Mouse (Mus musculus) heart, embryonic 12.5 days (tissue): Measurements from ENCODE around the gene Kmt2b. TPM values are rescaled to one million over a fixed set of nuclear protein-coding genes. Genes with fewer than 3 reads are reported as not detected.
A peak's percentile ranks its signal among the peaks of the same experiment; 100 is the strongest.

ENCODE experiments used
- ATAC-seq: fragments of 200-750 bp; cut with Nextera tagmentation; 2 replicates; pipeline ENCODE4 v1.8.0; 2017; ENCODE audit warnings: moderate TSS enrichment, moderate library complexity; ENCODE audit not compliant: insufficient number of reproducible peaks, low FRiP score
- H3K27ac ChIP-seq: fragments of 300-500 bp; sonication (generic); 2 replicates; pipeline ENCODE4 v1.5.1; 2016; ENCODE audit warnings: mild to moderate bottlenecking, moderate library complexity; ENCODE audit not compliant: poor library complexity, severe bottlenecking
- H3K27me3 ChIP-seq: fragments of 300-500 bp; sonication (generic); replicated peaks from 2 replicates; pipeline ENCODE4 v1.6.1; 2016; ENCODE audit warnings: mild to moderate bottlenecking, moderate library complexity
- H3K36me3 ChIP-seq: fragments of 300-500 bp; sonication (generic); 2 replicates; pipeline ENCODE4 v1.6.1; 2016; ENCODE audit warnings: mild to moderate bottlenecking, moderate library complexity
- H3K4me1 ChIP-seq: fragments of 300-500 bp; sonication (generic); replicated peaks from 2 replicates; pipeline ENCODE4 v1.6.1; 2016; ENCODE audit warnings: mild to moderate bottlenecking
- H3K4me2 ChIP-seq: fragments of 300-500 bp; sonication (generic); 2 replicates; pipeline ENCODE4 v1.6.1; 2016; ENCODE audit warnings: mild to moderate bottlenecking, moderate library complexity
- H3K4me3 ChIP-seq: fragments of 300-500 bp; sonication (generic); 2 replicates; pipeline ENCODE4 v1.5.1; 2016; ENCODE audit warnings: mild to moderate bottlenecking
- H3K9ac ChIP-seq: fragments of 300-500 bp; sonication (generic); 2 replicates; pipeline ENCODE4 v1.6.1; 2016; ENCODE audit warnings: mild to moderate bottlenecking, moderate library complexity
- H3K9me3 ChIP-seq: fragments of 300-500 bp; sonication (generic); replicated peaks from 2 replicates; pipeline ENCODE4 v1.6.1; 2016; ENCODE audit warnings: mild to moderate bottlenecking, moderate library complexity
- WGBS: fragments of 180-500 bp; shearing (Covaris S2); methylation state at CpG from one replicate; pipeline ENCODE4 v1.1.7; 2016; 5-methylcytosine and 5-hydroxymethylcytosine counted together
- polyA plus RNA-seq: library from polyadenylated mRNA; unstranded; fragments of >200 nt; fragmentation: Nextera tagmentation; extraction: Ambion mirVana; gene quantifications from 2 replicates; pipeline ENCODE4 v1.2.1, GENCODE M21; 2016

Kmt2b gene
- polyA plus RNA-seq, 1 experiment from 2014 or later: 5.1 TPM

GRCm38 (mm10) chr7:30599933-30600353, 11.4 kb upstream of the Kmt2b start:
- Histone ChIP-seq H3K9ac (no peak overlapping the region), H3K4me3 (no peak overlapping the region), H3K4me1 (peaks cover 14% of the 10 kb centered on the region), H3K36me3 (no peaks in the 10 kb centered on the region), H3K4me2 (peak overlapping the region; percentile 42), H3K27me3 (0 out of 2 replicates have a peak, but pooled peaks cover 3% of the 10 kb centered on the region), H3K9me3 (no peaks in the 10 kb centered on the region), H3K27ac (no peak overlapping the region)
- ATAC-seq: peak; percentile 95
- WGBS: 1% methylated on average over 16 of the region's 16 CpGs

GRCm38 (mm10) chr7:30598786-30599185, 10.3 kb upstream of the Kmt2b start, which contains the start of gene Zbtb32:
TSS of gene Zbtb32 (minus strand) at chr7:30598909.
- no peak within 1 kb of the TSS for H3K9ac ChIP-seq
- no peak within 1 kb of the TSS for H3K27ac ChIP-seq
- H3K36me3 ChIP-seq: no peaks in the 10 kb centered on the region
- peaks cover 14% of the 10 kb centered on the region for H3K4me1 ChIP-seq
- H3K9me3 ChIP-seq: no peaks in the 10 kb centered on the region
- 0 out of 2 replicates have a peak, but pooled peaks cover 13% of the 10 kb centered on the region for H3K27me3 ChIP-seq
- ATAC-seq: no peak
- no peak within 1 kb of the TSS for H3K4me3 ChIP-seq
- H3K4me2 ChIP-seq: peak within 1 kb of the TSS; percentile 36; the same call in 1 of the 2 replicates
- 90% methylated on average over 12 of the region's 12 CpGs for WGBS

GRCm38 (mm10) chr7:30596811-30597210, 8.3 kb upstream of the Kmt2b start:
- no peak for ATAC-seq
- 69% methylated on average over 5 of the region's 5 CpGs for WGBS
- H3K36me3 ChIP-seq: no peaks in the 10 kb centered on the region
- H3K4me1 ChIP-seq: peaks cover 9% of the 10 kb centered on the region; the same call in 1 of the 2 replicates
- H3K9me3 ChIP-seq: no peaks in the 10 kb centered on the region
- no peak overlapping the region for H3K4me3 ChIP-seq
- no peak overlapping the region for H3K9ac ChIP-seq
- 0 out of 2 replicates have a peak, but pooled peaks cover 13% of the 10 kb centered on the region for H3K27me3 ChIP-seq
- H3K4me2 ChIP-seq: no peak overlapping the region
- no peak overlapping the region for H3K27ac ChIP-seq

GRCm38 (mm10) chr7:30596093-30596492, 7.6 kb upstream of the Kmt2b start:
- H3K4me3 ChIP-seq: no peak overlapping the region
- peaks cover 9% of the 10 kb centered on the region; the same call in 1 of the 2 replicates for H3K4me1 ChIP-seq
- no peaks in the 10 kb centered on the region for H3K9me3 ChIP-seq
- H3K27ac ChIP-seq: no peak overlapping the region
- no peak for ATAC-seq
- WGBS: 73% methylated on average over 5 of the region's 5 CpGs
- H3K9ac ChIP-seq: no peak overlapping the region
- H3K36me3 ChIP-seq: no peaks in the 10 kb centered on the region
- no peak overlapping the region for H3K4me2 ChIP-seq
- 0 out of 2 replicates have a peak, but pooled peaks cover 13% of the 10 kb centered on the region for H3K27me3 ChIP-seq

GRCm38 (mm10) chr7:30594510-30595024, 6.0 kb upstream of the Kmt2b start:
- WGBS: 59% methylated on average over 4 of the region's 4 CpGs
- peaks cover 7% of the 10 kb centered on the region for H3K4me1 ChIP-seq
- 0 out of 2 replicates have a peak, but pooled peaks cover 17% of the 10 kb centered on the region for H3K27me3 ChIP-seq
- H3K9me3 ChIP-seq: no peaks in the 10 kb centered on the region
- no peak overlapping the region for H3K4me2 ChIP-seq
- no peak overlapping the region for H3K9ac ChIP-seq
- H3K27ac ChIP-seq: no peak overlapping the region
- no peaks in the 10 kb centered on the region for H3K36me3 ChIP-seq
- no peak for ATAC-seq
- no peak overlapping the region for H3K4me3 ChIP-seq

GRCm38 (mm10) chr7:30593579-30594509, 5.3 kb upstream of the Kmt2b start:
- no peak overlapping the region for H3K9ac ChIP-seq

GRCm38 (mm10) chr7:30592772-30593423, 4.4 kb upstream of the Kmt2b start:
- ATAC-seq: no peak
- H3K9me3 ChIP-seq: no peaks in the 10 kb centered on the region
- no peak overlapping the region for H3K9ac ChIP-seq
- no peak overlapping the region for H3K4me2 ChIP-seq
- peaks cover 5% of the 10 kb centered on the region; the same call in 1 of the 2 replicates for H3K4me1 ChIP-seq
- no peak overlapping the region for H3K27ac ChIP-seq
- no peaks in the 10 kb centered on the region for H3K36me3 ChIP-seq
- 37% methylated on average over 5 of the region's 5 CpGs for WGBS
- H3K27me3 ChIP-seq: 0 out of 2 replicates have a peak, but pooled peaks cover 17% of the 10 kb centered on the region
- H3K4me3 ChIP-seq: no peak overlapping the region

More at GRCm38 (mm10) chr7:30593579-30594509, 5.3 kb upstream of the Kmt2b start:
- no peaks in the 10 kb centered on the region for H3K9me3 ChIP-seq
- ATAC-seq: no peak
- H3K27me3 ChIP-seq: 0 out of 2 replicates have a peak, but pooled peaks cover 17% of the 10 kb centered on the region
- H3K4me1 ChIP-seq: peaks cover 5% of the 10 kb centered on the region; the same call in 1 of the 2 replicates
- 58% methylated on average over 10 of the region's 10 CpGs for WGBS
- H3K27ac ChIP-seq: no peak overlapping the region
- H3K4me2 ChIP-seq: no peak overlapping the region
- no peak overlapping the region for H3K4me3 ChIP-seq
- no peaks in the 10 kb centered on the region for H3K36me3 ChIP-seq

GRCm38 (mm10) chr7:30591605-30591951, 3.1 kb upstream of the Kmt2b start:
- no peaks in the 10 kb centered on the region for H3K9me3 ChIP-seq
- H3K9ac ChIP-seq: no peak overlapping the region
- H3K4me2 ChIP-seq: no peak overlapping the region
- H3K36me3 ChIP-seq: peaks cover 5% of the 10 kb centered on the region
- 0 out of 2 replicates have a peak, but pooled peaks cover 17% of the 10 kb centered on the region for H3K27me3 ChIP-seq
- no peak for ATAC-seq
- no peak overlapping the region for H3K4me3 ChIP-seq
- no peak overlapping the region for H3K27ac ChIP-seq
- WGBS: 39% methylated on average over 4 of the region's 4 CpGs
- H3K4me1 ChIP-seq: peaks cover 15% of the 10 kb centered on the region

GRCm38 (mm10) chr7:30590927-30591604, 2.5 kb upstream of the Kmt2b start:
- Histone ChIP-seq H3K27ac (no peak overlapping the region), H3K9me3 (no peaks in the 10 kb centered on the region), H3K27me3 (0 out of 2 replicates have a peak, but pooled peaks cover 17% of the 10 kb centered on the region), H3K9ac (no peak overlapping the region), H3K4me3 (no peak overlapping the region), H3K4me2 (no peak overlapping the region), H3K36me3 (peaks cover 11% of the 10 kb centered on the region), H3K4me1 (peaks cover 16% of the 10 kb centered on the region)
- ATAC-seq: no peak
- 78% methylated on average over 9 of the region's 9 CpGs for WGBS

- peak overlapping the region; percentile 92 for H3K9ac ChIP-seq
- H3K4me1 ChIP-seq: peaks cover 16% of the 10 kb centered on the region
- H3K36me3 ChIP-seq: peaks cover 25% of the 10 kb centered on the region
- 29% methylated on average over 40 of the region's 40 CpGs for WGBS
- no peaks in the 10 kb centered on the region for H3K9me3 ChIP-seq
- ATAC-seq: peak; percentile 63
- H3K4me2 ChIP-seq: peak overlapping the region; percentile 93
- peak overlapping the region; percentile 82 for H3K4me3 ChIP-seq
- 0 out of 2 replicates have a peak, but pooled peaks cover 11% of the 10 kb centered on the region for H3K27me3 ChIP-seq
- peak overlapping the region; percentile 89 for H3K27ac ChIP-seq
These were observed 1.1 kb upstream of the Kmt2b start for GRCm38 (mm10) chr7:30589435-30590301.
